Mouse (Mus musculus): ENCODE data around the gene Elk4.

Gene Elk4

GRCm38 (mm10) chr1:132011785-132012184 is 4.4 kb downstream of the Elk4 start:
- ATAC-seq (ENCODE audit: insufficient number of reproducible peaks, low FRiP score, low TSS enrichment) = no peak

GRCm38 (mm10) chr1:132012861-132013260 is 5.5 kb downstream of the Elk4 start:
- ATAC-seq (ENCODE audit: insufficient number of reproducible peaks, low FRiP score, low TSS enrichment) = no peak

GRCm38 (mm10) chr1:132014800-132015199 is 7.4 kb downstream of the Elk4 start:
- no peak for ATAC-seq (ENCODE audit: insufficient number of reproducible peaks, low FRiP score, low TSS enrichment)

- ATAC-seq (ENCODE audit: insufficient number of reproducible peaks, low FRiP score, low TSS enrichment) = no peak
Observed at GRCm38 (mm10) chr1:132016691-132017090, 9.3 kb downstream of the Elk4 start.

GRCm38 (mm10) chr1:132019876-132020275 is 12.5 kb downstream of the Elk4 start:
- no peak for ATAC-seq (ENCODE audit: insufficient number of reproducible peaks, low FRiP score, low TSS enrichment)

- ATAC-seq (ENCODE audit: insufficient number of reproducible peaks, low FRiP score, low TSS enrichment) = no peak
Observed at GRCm38 (mm10) chr1:132022107-132022506, 14.7 kb downstream of the Elk4 start.

GRCm38 (mm10) chr1:132026925-132027646 is 19.7 kb downstream of the Elk4 start:
- no peak for ATAC-seq (ENCODE audit: insufficient number of reproducible peaks, low FRiP score, low TSS enrichment)

- ATAC-seq (ENCODE audit: insufficient number of reproducible peaks, low FRiP score, low TSS enrichment) = no peak
Observed at GRCm38 (mm10) chr1:132027978-132028377, 20.6 kb downstream of the Elk4 start.

GRCm38 (mm10) chr1:132028413-132028812 is 21.0 kb downstream of the Elk4 start:
- ATAC-seq (ENCODE audit: insufficient number of reproducible peaks, low FRiP score, low TSS enrichment) = no peak

GRCm38 (mm10) chr1:132030574-132030973 is 23.2 kb downstream of the Elk4 start:
- ATAC-seq (ENCODE audit: insufficient number of reproducible peaks, low FRiP score, low TSS enrichment) = no peak

GRCm38 (mm10) chr1:132032172-132032571 is 24.8 kb downstream of the Elk4 start:
- no peak for ATAC-seq (ENCODE audit: insufficient number of reproducible peaks, low FRiP score, low TSS enrichment)

- no peak for ATAC-seq (ENCODE audit: insufficient number of reproducible peaks, low FRiP score, low TSS enrichment)
Observed at GRCm38 (mm10) chr1:132037746-132038145, 30.3 kb downstream of the Elk4 start.

GRCm38 (mm10) chr1:132038753-132039152 is 31.3 kb downstream of the Elk4 start:
- ATAC-seq (ENCODE audit: insufficient number of reproducible peaks, low FRiP score, low TSS enrichment) = no peak

GRCm38 (mm10) chr1:132040201-132040621 is 32.8 kb downstream of the Elk4 start:
- ATAC-seq (ENCODE audit: insufficient number of reproducible peaks, low FRiP score, low TSS enrichment) = no peak

GRCm38 (mm10) chr1:132043759-132044158 is 36.4 kb downstream of the Elk4 start:
- ATAC-seq (ENCODE audit: insufficient number of reproducible peaks, low FRiP score, low TSS enrichment) = no peak

- peak; percentile 72 for ATAC-seq (ENCODE audit: insufficient number of reproducible peaks, low FRiP score, low TSS enrichment)
Observed at GRCm38 (mm10) chr1:132046143-132046735, 38.8 kb downstream of the Elk4 start.

- no peak for ATAC-seq (ENCODE audit: insufficient number of reproducible peaks, low FRiP score, low TSS enrichment)
Observed at GRCm38 (mm10) chr1:132051746-132052145, 44.3 kb downstream of the Elk4 start.

- no peak for ATAC-seq (ENCODE audit: insufficient number of reproducible peaks, low FRiP score, low TSS enrichment)
Observed at GRCm38 (mm10) chr1:132054387-132054786, 47.0 kb downstream of the Elk4 start.

- ATAC-seq (ENCODE audit: insufficient number of reproducible peaks, low FRiP score, low TSS enrichment) = no peak
Observed at GRCm38 (mm10) chr1:132055054-132055664, 47.8 kb downstream of the Elk4 start.

GRCm38 (mm10) chr1:132058558-132058957 is 51.2 kb downstream of the Elk4 start:
- ATAC-seq (ENCODE audit: insufficient number of reproducible peaks, low FRiP score, low TSS enrichment) = no peak

- ATAC-seq (ENCODE audit: insufficient number of reproducible peaks, low FRiP score, low TSS enrichment) = no peak
Observed at GRCm38 (mm10) chr1:132060036-132060769, 52.8 kb downstream of the Elk4 start.

All from cerebellum, adult (tissue).